Mouse (Mus musculus): ENCODE results near the gene Pde2a. TPM values are rescaled to one million over a fixed set of nuclear protein-coding genes. Genes with fewer than 3 reads are reported as not detected.

The Pde2a gene
- polyA plus RNA-seq, 1 experiment = 17.6 TPM

DNA sequence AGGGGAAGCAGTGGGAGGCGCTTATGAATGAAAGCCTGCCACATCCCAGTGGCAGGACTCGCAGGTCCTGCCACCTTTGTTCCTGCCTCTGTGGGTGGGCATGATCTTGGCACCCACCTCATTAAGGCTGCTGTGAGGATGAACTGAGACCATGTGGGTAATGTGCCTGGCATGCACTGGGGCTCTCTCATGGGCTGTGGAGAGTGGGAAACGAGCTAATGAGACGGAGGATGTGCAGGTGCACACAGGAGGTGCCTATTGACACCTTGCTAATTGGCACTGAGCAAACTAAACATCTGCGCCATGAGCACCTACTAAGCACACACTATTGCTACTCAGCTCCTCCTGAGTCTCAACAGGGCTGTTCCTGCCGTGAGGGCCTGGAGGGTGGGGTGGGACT, 13.5 kb downstream of the Pde2a start:
- no peak overlapping the region for H3K4me3 ChIP-seq (ENCODE audit: low read depth, low read length)
- H3K36me3 ChIP-seq (ENCODE audit: control insufficient read depth, insufficient read depth, low read length) = no peaks in the 10 kb centered on the region
- H3K4me1 ChIP-seq (ENCODE audit: control insufficient read depth, insufficient read depth, insufficient read length, low read length) = no peaks in the 10 kb centered on the region
- no peak overlapping the region for H3K27ac ChIP-seq (ENCODE audit: insufficient read depth, low read depth, low read length)
- H3K27me3 ChIP-seq (ENCODE audit: control insufficient read depth, insufficient read depth, low read length) = no peaks in the 10 kb centered on the region
- TF ChIP-seq CTCF (IDR thresholded peaks at IDR 0.05; ENCODE audit: extremely low read depth, insufficient read length, insufficient replicate concordance, low read depth, low read length) (no peak), POLR2A (IDR thresholded peaks at IDR 0.05; ENCODE audit: low read depth, low read length) (no peak)
- WGBS = 56% methylated on average over 6 of the region's 6 CpGs

DNA sequence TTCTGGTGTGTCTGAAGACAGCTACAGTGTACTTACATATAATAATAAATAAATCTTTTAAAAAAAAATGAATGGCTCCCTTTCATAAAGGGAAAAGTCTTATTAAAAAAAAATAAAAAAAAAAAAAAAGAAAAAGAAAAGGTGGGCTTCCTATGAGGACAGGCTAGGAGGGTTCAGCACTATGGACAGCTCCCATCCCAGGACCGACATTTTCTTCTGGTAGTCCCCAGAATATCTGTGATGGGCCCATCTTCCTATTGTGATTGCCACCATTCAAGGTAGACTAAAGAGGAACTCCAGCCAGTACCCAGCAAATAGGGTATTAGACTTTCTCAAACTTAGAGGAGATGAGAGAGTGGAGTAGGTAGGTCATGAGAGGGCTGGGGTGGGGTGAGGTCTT, 16.4 kb downstream of the Pde2a start:
- no peak overlapping the region for H3K27ac ChIP-seq (ENCODE audit: insufficient read depth, low read depth, low read length)
- WGBS = 9% methylated on average over 1 of the region's 1 CpGs
- H3K4me1 ChIP-seq (ENCODE audit: control insufficient read depth, insufficient read depth, insufficient read length, low read length) = no peaks in the 10 kb centered on the region
- no peak for TF ChIP-seq CTCF (IDR thresholded peaks at IDR 0.05; ENCODE audit: extremely low read depth, insufficient read length, insufficient replicate concordance, low read depth, low read length)
- H3K27me3 ChIP-seq (ENCODE audit: control insufficient read depth, insufficient read depth, low read length) = no peaks in the 10 kb centered on the region
- H3K36me3 ChIP-seq (ENCODE audit: control insufficient read depth, insufficient read depth, low read length) = no peaks in the 10 kb centered on the region
- H3K4me3 ChIP-seq (ENCODE audit: low read depth, low read length) = no peak overlapping the region

DNA sequence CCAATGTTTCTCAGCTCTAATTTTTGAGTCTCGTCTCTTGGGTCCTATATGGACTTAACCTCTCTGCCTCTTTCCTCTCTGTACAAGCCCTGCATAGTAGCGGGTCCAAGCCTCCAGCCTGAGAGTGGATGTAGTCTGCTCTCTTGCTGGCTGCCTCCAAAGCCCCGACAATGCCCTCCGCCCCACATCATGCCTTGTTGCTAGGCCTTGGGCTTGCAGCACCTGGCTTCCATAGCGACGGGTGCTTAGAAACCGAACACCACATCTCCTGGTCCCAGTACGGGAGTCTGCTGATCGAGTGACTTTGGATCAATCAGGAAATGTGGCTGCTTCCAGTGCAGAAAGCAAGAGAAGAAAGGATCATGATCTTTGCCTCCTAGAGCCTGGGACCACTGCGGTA, 21.6 kb downstream of the Pde2a start:
- no peak overlapping the region for H3K27ac ChIP-seq (ENCODE audit: insufficient read depth, low read depth, low read length)
- no peaks in the 10 kb centered on the region for H3K27me3 ChIP-seq (ENCODE audit: control insufficient read depth, insufficient read depth, low read length)
- no peak overlapping the region for H3K4me3 ChIP-seq (ENCODE audit: low read depth, low read length)
- WGBS = 59% methylated on average over 10 of the region's 10 CpGs
- H3K36me3 ChIP-seq (ENCODE audit: control insufficient read depth, insufficient read depth, low read length) = no peaks in the 10 kb centered on the region
- TF ChIP-seq CTCF (IDR thresholded peaks at IDR 0.05; ENCODE audit: extremely low read depth, insufficient read length, insufficient replicate concordance, low read depth, low read length) (no peak), POLR2A (IDR thresholded peaks at IDR 0.05; ENCODE audit: low read depth, low read length) (no peak)
- no peaks in the 10 kb centered on the region for H3K4me1 ChIP-seq (ENCODE audit: control insufficient read depth, insufficient read depth, insufficient read length, low read length)

DNA sequence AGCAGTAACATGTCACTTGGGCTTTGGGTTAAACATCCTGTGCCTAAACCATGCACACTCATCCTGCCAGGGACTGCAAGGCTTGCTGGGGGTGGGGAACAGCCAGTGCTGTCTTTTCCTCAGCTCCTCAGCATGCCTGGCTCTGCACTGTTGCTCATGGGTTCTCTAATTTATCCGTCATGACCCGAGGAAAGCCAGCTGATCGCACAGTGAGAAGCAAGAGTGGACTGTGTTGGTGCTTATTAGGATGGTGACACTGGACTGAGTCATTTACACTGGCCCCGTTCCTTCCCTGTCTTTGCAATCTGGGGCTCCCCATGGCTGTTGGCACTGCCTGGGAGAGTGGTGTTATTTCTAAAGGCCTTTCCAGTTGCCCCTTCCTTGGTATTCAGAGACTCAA, 22.7 kb downstream of the Pde2a start:
- no peak for TF ChIP-seq CTCF (IDR thresholded peaks at IDR 0.05; ENCODE audit: extremely low read depth, insufficient read length, insufficient replicate concordance, low read depth, low read length)
- no peak for TF ChIP-seq POLR2A (IDR thresholded peaks at IDR 0.05; ENCODE audit: low read depth, low read length)
- H3K27me3 ChIP-seq (ENCODE audit: control insufficient read depth, insufficient read depth, low read length) = no peaks in the 10 kb centered on the region
- no peaks in the 10 kb centered on the region for H3K36me3 ChIP-seq (ENCODE audit: control insufficient read depth, insufficient read depth, low read length)
- H3K4me3 ChIP-seq (ENCODE audit: low read depth, low read length) = no peak overlapping the region
- no peaks in the 10 kb centered on the region for H3K4me1 ChIP-seq (ENCODE audit: control insufficient read depth, insufficient read depth, insufficient read length, low read length)
- WGBS = 70% methylated on average over 4 of the region's 4 CpGs
- no peak overlapping the region for H3K27ac ChIP-seq (ENCODE audit: insufficient read depth, low read depth, low read length)

DNA sequence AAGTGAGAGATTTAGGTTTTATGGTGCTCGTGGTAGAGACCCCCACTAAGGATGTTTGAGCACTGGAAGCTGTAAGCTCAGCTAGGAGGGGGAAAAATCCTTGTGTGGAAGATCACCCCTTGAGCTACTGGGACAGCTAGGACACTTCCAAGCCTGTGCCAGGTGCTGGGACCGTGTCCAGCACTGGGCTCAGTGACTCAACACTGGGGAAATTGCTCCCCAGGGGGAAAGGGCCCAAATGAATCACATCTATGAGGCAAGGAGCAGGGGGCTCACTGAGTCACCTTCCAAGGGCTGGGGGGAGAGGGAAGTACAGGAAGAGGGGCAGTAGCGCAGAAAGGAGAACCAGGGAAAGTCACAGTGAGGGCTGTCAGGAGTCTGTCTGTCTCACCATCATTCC, 28.4 kb downstream of the Pde2a start:
- 25% methylated on average over 3 of the region's 3 CpGs for WGBS
- H3K27ac ChIP-seq (ENCODE audit: insufficient read depth, low read depth, low read length) = no peak overlapping the region
- H3K36me3 ChIP-seq (ENCODE audit: control insufficient read depth, insufficient read depth, low read length) = no peaks in the 10 kb centered on the region
- no peaks in the 10 kb centered on the region for H3K4me1 ChIP-seq (ENCODE audit: control insufficient read depth, insufficient read depth, insufficient read length, low read length)
- TF ChIP-seq CTCF (IDR thresholded peaks at IDR 0.05; ENCODE audit: extremely low read depth, insufficient read length, insufficient replicate concordance, low read depth, low read length) = no peak
- TF ChIP-seq POLR2A (IDR thresholded peaks at IDR 0.05; ENCODE audit: low read depth, low read length) = no peak
- H3K4me3 ChIP-seq (ENCODE audit: low read depth, low read length) = no peak overlapping the region
- H3K27me3 ChIP-seq (ENCODE audit: control insufficient read depth, insufficient read depth, low read length) = peaks cover 13% of the 10 kb centered on the region

DNA sequence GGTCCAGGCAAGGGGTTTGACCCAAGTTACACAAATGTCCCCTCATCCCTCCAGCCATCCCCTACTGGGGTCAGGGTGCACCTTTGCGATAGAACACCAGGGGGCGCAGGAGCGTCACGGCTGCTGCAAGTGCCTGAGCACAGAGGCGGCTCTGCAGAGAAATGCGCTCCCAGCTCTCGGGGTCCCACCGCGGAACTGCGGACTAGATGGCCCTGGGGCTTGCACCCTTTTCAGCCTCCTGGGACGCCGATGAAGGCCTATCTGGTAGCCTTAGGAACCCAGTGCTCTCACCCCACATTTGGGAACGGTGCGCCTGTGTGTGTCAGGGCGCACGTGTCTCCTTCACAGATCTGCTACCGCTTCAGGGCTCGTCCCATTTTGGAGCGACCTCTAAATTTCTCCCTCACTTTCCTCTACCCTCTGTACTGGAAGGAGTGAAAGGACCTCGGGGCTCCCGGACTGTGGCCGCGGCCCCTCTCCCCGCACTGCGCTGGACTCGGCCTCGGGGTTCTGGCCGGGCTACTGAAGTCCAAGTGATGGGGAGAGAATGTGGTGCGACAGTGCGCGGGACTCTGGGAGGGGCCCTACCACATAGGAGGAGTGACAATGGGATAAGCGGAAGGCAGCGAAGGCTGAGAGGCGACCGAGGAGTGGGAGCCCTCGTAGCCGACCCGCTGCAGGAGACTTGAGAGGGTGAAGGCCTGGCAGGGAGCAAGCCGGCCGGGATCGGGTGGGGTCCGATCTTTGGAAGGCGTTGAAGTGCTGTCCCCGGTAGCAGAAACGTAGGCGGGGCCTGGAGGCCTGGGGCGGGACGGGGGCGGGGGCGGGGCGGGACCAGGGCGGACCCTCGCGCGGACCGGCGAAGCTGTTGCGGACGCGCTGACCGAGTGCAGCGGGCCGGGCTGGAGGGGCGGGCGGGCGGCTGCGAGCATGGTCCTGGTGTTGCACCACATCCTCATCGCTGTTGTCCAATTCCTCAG, 29.2 kb downstream of the Pde2a start:
- Histone ChIP-seq H3K27me3 (ENCODE audit: control insufficient read depth, insufficient read depth, low read length) (peaks cover 13% of the 10 kb centered on the region), H3K4me1 (ENCODE audit: control insufficient read depth, insufficient read depth, insufficient read length, low read length) (no peaks in the 10 kb centered on the region), H3K27ac (ENCODE audit: insufficient read depth, low read depth, low read length) (no peak overlapping the region), H3K36me3 (ENCODE audit: control insufficient read depth, insufficient read depth, low read length) (no peaks in the 10 kb centered on the region), H3K4me3 (ENCODE audit: low read depth, low read length) (peak overlapping the region; percentile 71)
- 1% methylated on average over 66 of the region's 68 CpGs for WGBS
- TF ChIP-seq CTCF (IDR thresholded peaks at IDR 0.05; ENCODE audit: extremely low read depth, insufficient read length, insufficient replicate concordance, low read depth, low read length) = peak; percentile 90
- TF ChIP-seq POLR2A (IDR thresholded peaks at IDR 0.05; ENCODE audit: low read depth, low read length) = 0 out of 2 replicates have a peak, but pooled peaks have one; percentile 8

DNA sequence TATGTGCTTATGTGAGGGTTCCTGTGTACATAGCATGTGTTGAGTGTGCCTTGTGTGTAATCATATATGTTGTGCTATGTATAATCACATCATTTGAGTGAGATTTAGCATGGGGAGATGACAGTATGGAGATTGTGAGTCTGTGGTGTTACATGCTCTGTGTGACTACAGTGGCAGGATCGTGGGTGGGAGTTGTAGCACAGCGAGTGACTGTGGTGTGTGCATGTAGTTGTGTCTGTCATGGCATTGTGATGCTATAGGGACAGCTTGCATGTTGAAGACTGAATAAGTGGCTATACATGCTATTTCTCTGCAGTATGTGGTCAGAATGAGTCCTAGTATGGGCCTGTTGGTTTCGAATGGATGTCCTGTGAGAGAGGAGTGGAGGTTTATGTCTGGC, 31.2 kb downstream of the Pde2a start:
- no peaks in the 10 kb centered on the region for H3K36me3 ChIP-seq (ENCODE audit: control insufficient read depth, insufficient read depth, low read length)
- peaks cover 2% of the 10 kb centered on the region; the same call in 1 of the 2 replicates for H3K4me1 ChIP-seq (ENCODE audit: control insufficient read depth, insufficient read depth, insufficient read length, low read length)
- H3K27me3 ChIP-seq (ENCODE audit: control insufficient read depth, insufficient read depth, low read length) = peaks cover 13% of the 10 kb centered on the region
- no peak overlapping the region for H3K27ac ChIP-seq (ENCODE audit: insufficient read depth, low read depth, low read length)
- 80% methylated on average over 3 of the region's 3 CpGs for WGBS
- no peak for TF ChIP-seq POLR2A (IDR thresholded peaks at IDR 0.05; ENCODE audit: low read depth, low read length)
- no peak overlapping the region for H3K4me3 ChIP-seq (ENCODE audit: low read depth, low read length)

Measured in small intestine, adult 2 months (tissue).